Mouse (Mus musculus) limb, embryonic 14.5 days (tissue): ENCODE measurements at regions not wholly inside any gene's neighbourhood (a gene's known extent, or its start where the extent isn't known, plus 50 kb on each side); places are given as distances from the start of the nearest gene placed in this dataset.

ENCODE experiments used
- ATAC-seq: fragments of 200-750 bp; cut with Nextera tagmentation; 2 replicates; pipeline ENCODE4 v1.8.0; 2017; ENCODE audit warnings: low read depth, moderate number of reproducible peaks, moderate TSS enrichment; ENCODE audit not compliant: low FRiP score
- DNase-seq: peaks from one replicate; pipeline ENCODE4 v3.0.0-alpha.2; 2015; ENCODE audit warnings: low spot score
- H3K27ac ChIP-seq: fragments of 300-500 bp; sonication (generic); replicated peaks from 2 replicates; pipeline ENCODE4 v1.5.1; 2014; ENCODE audit warnings: low read depth, mild to moderate bottlenecking, low read length, moderate library complexity, mixed read lengths
- H3K27me3 ChIP-seq: fragments of 300-500 bp; sonication (generic); 2 replicates; pipeline ENCODE4 v1.6.1; 2014; ENCODE audit warnings: low read length, mixed read lengths; ENCODE audit not compliant: control insufficient read depth, insufficient read depth
- H3K36me3 ChIP-seq: fragments of 300-500 bp; sonication (generic); 2 replicates; pipeline ENCODE4 v1.6.1; 2014; ENCODE audit warnings: mild to moderate bottlenecking, low read length, moderate library complexity, mixed read lengths; ENCODE audit not compliant: control insufficient read depth, insufficient read depth
- H3K4me1 ChIP-seq: fragments of 300-500 bp; sonication (generic); 2 replicates; pipeline ENCODE4 v1.6.1; 2014; ENCODE audit warnings: antibody characterized with exemption, low read length, mixed read lengths; ENCODE audit not compliant: control insufficient read depth, insufficient read depth
- H3K4me2 ChIP-seq: fragments of 300-500 bp; sonication (generic); replicated peaks from 2 replicates; pipeline ENCODE4 v1.6.1; 2014; ENCODE audit warnings: low read depth, mild to moderate bottlenecking, low read length, moderate library complexity; ENCODE audit not compliant: severe bottlenecking
- H3K4me3 ChIP-seq: fragments of 300-500 bp; sonication (generic); replicated peaks from 2 replicates; pipeline ENCODE4 v1.5.1; 2014; ENCODE audit warnings: low read length
- H3K9ac ChIP-seq: fragments of 300-500 bp; sonication (generic); 2 replicates; pipeline ENCODE4 v1.6.1; 2014; ENCODE audit warnings: mild to moderate bottlenecking, low read depth, low read length, moderate library complexity; ENCODE audit not compliant: severe bottlenecking
- H3K9me3 ChIP-seq: fragments of 300-500 bp; sonication (generic); 2 replicates; pipeline ENCODE4 v1.6.1; 2016; ENCODE audit warnings: low read length; ENCODE audit not compliant: control insufficient read depth
- POLR2A ChIP-seq: fragments of 200-500 bp; IDR thresholded peaks from 2 replicates; pipeline ENCODE4 v1.8.0; 2012; ENCODE audit warnings: inconsistent platforms, mild to moderate bottlenecking, moderate library complexity, borderline replicate concordance; ENCODE audit not compliant: insufficient read depth, insufficient read length; ENCODE audit errors: extremely low read depth
- WGBS: fragments of 180-500 bp; shearing (Covaris S2); extraction: QIAGEN DNeasy Blood & Tissue Kit; methylation state at CpG from one replicate; pipeline ENCODE4 v1.1.7; 2014; 5-methylcytosine and 5-hydroxymethylcytosine counted together

GRCm38 (mm10) chr12:8070788-8071187 lies 93.3 kb downstream of the Apob start:
- Histone ChIP-seq H3K27me3 (no peaks in the 10 kb centered on the region), H3K27ac (no peak overlapping the region), H3K4me3 (no peak overlapping the region), H3K9me3 (no peaks in the 10 kb centered on the region), H3K4me1 (no peaks in the 10 kb centered on the region), H3K4me2 (no peak overlapping the region), H3K9ac (no peak overlapping the region), H3K36me3 (no peaks in the 10 kb centered on the region)
- DNase-seq (no peak), ATAC-seq (no peak)
- no peak for TF ChIP-seq POLR2A
- 64% methylated on average over 6 of the region's 6 CpGs for whole genome bisulfite sequencing

GRCm38 (mm10) chr12:8071286-8071685 lies 93.8 kb downstream of the Apob start:
- H3K4me2 ChIP-seq, result no peak overlapping the region
- H3K27me3 ChIP-seq, result no peaks in the 10 kb centered on the region
- no peak overlapping the region for H3K9ac ChIP-seq
- DNase-seq (no peak), ATAC-seq (no peak)
- H3K27ac ChIP-seq, result no peak overlapping the region
- no peaks in the 10 kb centered on the region for H3K36me3 ChIP-seq
- WGBS, result 73% methylated on average over 4 of the region's 4 CpGs
- no peaks in the 10 kb centered on the region for H3K4me1 ChIP-seq
- no peak overlapping the region for H3K4me3 ChIP-seq
- no peak for TF ChIP-seq POLR2A
- no peaks in the 10 kb centered on the region for H3K9me3 ChIP-seq

GRCm38 (mm10) chr12:8076010-8076540 lies 98.6 kb downstream of the Apob start:
- H3K27me3 ChIP-seq, result no peaks in the 10 kb centered on the region
- TF ChIP-seq POLR2A, result no peak
- no peak for ATAC-seq
- H3K9me3 ChIP-seq, result no peaks in the 10 kb centered on the region
- H3K36me3 ChIP-seq, result no peaks in the 10 kb centered on the region
- no peak overlapping the region for H3K9ac ChIP-seq
- no peak overlapping the region for H3K4me2 ChIP-seq
- no peaks in the 10 kb centered on the region for H3K4me1 ChIP-seq
- DNase-seq, result no peak
- H3K27ac ChIP-seq, result no peak overlapping the region
- no peak overlapping the region for H3K4me3 ChIP-seq

GRCm38 (mm10) chr12:8077346-8077745 lies 99.9 kb downstream of the Apob start:
- Histone ChIP-seq H3K4me3 (no peak overlapping the region), H3K36me3 (no peaks in the 10 kb centered on the region), H3K27me3 (no peaks in the 10 kb centered on the region), H3K9ac (no peak overlapping the region), H3K27ac (no peak overlapping the region), H3K4me2 (no peak overlapping the region), H3K4me1 (no peaks in the 10 kb centered on the region), H3K9me3 (no peaks in the 10 kb centered on the region)
- 89% methylated on average over 4 of the region's 4 CpGs for WGBS
- ATAC-seq (no peak), DNase-seq (no peak)
- no peak for TF ChIP-seq POLR2A

GRCm38 (mm10) chr12:8078046-8078445 lies 100.6 kb downstream of the Apob start:
- Histone ChIP-seq H3K4me3 (no peak overlapping the region), H3K36me3 (no peaks in the 10 kb centered on the region), H3K27me3 (no peaks in the 10 kb centered on the region), H3K4me1 (no peaks in the 10 kb centered on the region), H3K9me3 (no peaks in the 10 kb centered on the region), H3K9ac (no peak overlapping the region), H3K27ac (no peak overlapping the region), H3K4me2 (no peak overlapping the region)
- no peak for TF ChIP-seq POLR2A
- ATAC-seq (no peak), DNase-seq (no peak)
- WGBS, result 33% methylated on average over 3 of the region's 3 CpGs
